Mouse (Mus musculus) fibroblast of lung, adult 2 months (primary cell): Measurements from ENCODE around the gene Cd48.
"Not testable (repeated sequence)": the region's sequence is repeated elsewhere in the genome, so short reads cannot be mapped to it uniquely, and the experiment has no call there.

Experiments
- DNase-seq: peaks from one replicate; pipeline ENCODE4 v3.0.0-alpha.2; 2011; ENCODE audit warnings: low read depth

The Cd48 gene

DNA sequence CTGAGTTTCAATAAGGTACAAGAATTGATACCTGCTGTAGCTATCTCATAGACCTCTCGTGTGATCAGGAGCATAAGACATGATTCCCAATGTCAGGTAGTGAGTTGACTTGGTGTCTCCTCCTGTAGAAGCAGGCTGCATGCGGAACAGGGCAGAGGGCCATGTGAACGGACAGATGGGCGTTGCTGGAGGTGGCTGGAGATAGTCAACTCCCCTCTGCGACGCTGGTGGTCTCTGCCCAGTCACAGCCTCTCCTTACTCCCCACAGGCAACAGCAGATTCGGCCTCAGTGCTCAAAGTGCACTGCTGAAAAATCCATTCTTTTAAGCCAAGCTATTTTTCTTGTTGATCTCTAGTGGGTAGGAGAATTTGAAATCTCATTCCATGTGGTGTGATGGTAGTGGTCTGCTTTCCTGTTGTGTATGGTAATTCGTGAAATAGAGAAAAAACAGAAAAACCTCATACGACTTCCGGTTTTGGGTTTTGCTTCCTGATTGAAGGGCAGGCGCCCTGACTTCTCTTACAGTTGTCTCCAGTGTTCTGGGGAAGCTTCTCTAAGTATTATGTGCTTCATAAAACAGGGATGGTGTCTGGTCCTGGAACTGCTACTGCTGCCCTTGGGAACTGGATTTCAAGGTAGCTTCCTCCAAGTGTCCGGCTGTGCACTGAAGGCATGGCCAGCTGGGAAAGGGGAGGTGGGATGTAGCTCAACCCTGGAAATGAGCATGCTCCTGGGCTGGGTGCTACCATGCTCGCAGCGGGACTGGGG, at the start of gene Cd48:
Gene Cd48 (plus strand): TSS at position 479 of the 769 bp plus-strand sequence.
- no peak for DNase-seq

GRCm38 (mm10) chr1:171635696-171636095, 46.1 kb upstream of the Cd48 start:
- DNase-seq: no peak

GRCm38 (mm10) chr1:171637101-171637500, 44.7 kb upstream of the Cd48 start:
- no peak for DNase-seq

DNA sequence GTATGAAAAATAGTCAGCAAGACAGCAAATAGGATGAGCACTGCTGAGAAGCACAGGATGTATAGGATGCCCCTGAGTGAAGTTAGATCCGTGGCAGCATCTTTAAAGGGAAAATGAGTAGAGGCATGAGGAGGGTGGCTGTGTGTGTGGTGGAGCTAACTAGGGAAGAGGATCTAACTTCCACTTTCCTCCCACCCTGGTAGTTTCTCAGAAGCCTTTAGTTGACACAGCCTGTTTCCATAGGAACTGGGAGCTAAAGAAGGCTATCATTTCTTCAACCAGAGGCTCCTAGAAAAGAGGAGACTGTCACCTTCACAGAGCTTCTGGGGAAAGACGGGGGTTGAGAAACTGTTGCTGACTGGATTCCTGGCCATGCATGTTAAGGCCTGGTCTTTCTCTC, 43.1 kb upstream of the Cd48 start:
- DNase-seq: no peak

GRCm38 (mm10) chr1:171640796-171641195, 41.0 kb upstream of the Cd48 start:
- DNase-seq: no peak

DNA sequence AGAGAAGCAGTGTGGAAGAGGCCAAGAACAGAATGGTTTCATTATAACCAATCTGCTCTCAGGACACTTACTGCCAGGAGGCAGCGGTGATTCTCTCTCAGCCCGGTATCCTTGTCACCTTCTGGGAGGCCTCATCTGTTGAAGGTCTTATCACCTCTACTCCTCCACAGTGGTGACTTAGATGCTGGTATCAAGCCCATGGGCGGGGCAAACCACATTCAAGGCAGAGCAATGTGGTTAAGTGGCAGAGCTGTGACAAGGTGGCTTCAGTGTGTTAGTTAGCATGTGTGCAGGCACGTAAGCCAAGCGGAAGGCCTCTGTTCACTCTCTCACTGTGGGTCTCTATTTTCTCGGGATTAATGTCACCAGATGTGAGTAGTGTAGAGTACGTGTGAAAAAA, 38.2 kb upstream of the Cd48 start:
- no peak for DNase-seq

DNA sequence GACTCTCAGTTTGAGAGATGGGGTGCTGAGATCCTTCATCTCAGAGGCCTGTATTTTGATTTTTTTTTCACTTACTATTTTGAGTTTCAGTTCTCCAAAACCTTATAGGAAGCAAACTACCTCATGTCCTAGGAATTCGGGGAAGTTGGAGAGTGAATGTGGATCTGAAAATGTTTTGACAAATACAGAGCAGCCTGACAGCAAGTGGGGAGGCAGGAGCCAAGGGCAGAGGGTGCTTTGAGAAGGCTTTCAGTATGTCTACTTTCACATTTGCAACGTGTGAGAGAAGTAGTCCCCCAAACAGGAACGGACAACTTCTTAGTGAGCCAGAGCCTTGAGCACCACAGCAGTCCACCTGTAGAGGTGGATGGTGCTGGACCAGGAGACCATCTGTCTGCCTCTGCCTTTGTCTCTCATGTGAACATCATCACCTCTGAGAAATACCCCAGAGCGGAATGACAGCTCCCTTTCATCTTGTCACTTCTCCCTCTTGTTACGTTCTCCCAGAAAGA, 35.3 kb upstream of the Cd48 start:
- DNase-seq: no peak

DNA sequence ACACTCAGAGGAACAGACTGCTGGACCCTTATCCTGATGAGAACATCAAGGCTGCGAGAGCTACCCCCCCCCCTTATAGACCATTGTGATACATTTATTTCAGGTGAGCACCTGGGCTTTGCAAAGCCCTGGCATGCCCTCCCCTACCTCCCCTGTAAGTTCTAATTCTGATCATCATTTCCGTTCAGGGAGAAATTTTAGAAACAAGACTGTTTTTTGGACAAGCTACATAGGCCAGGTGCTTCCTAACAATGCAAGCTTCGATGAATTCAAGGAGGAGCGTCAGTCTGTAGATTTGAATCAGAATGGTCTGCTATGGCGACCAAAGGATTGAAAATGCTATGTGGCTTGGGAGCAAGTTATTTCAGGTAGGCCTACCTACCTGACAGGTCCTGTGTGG, 34.1 kb upstream of the Cd48 start:
- no peak for DNase-seq

- DNase-seq: no peak
Observed at GRCm38 (mm10) chr1:171648840-171649239, 33.0 kb upstream of the Cd48 start.

DNA sequence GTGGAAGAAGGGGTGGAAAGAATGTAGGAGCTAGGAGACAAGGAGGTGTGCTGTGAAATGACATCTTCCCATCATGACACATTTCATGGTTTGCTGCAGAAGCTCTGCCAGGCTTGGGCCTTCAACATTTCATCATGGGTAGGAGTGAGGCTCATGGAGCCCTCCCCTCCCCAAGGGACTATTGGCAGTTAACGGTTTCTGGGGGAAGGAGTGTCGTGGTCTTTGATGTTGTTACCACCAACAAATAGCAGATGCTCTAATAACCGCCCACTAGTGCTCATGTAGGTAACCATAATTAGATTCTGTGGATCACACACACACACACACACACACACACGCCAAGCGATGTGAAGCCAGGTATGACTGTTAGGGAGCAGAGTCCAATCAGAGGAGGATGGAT, 29.1 kb upstream of the Cd48 start, which contains the start of gene Slamf7:
Gene Slamf7 (minus strand): TSS at position 302 of the 400 bp plus-strand sequence.
- DNase-seq: no peak

DNA sequence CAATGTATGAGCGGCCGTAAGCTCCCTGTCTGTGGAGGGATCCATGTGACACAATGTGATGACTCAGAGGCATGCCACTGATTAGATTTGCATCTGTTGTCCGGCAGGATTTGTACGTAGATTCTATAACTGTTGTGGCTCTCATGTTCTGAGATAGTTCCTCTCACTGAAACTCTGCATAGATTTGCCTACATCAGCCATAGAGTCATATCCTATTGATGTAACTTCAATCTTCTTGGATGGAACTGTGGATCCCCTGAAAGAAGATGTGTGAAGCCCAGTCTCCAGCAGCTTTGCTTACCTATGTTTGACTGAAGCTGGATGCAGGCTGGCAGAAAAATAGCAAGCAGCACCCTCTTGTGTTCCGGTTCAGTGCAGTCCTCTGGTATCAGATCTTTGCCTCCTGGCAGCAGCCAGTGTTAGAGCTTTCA, 23.2 kb upstream of the Cd48 start:
- DNase-seq: no peak

GRCm38 (mm10) chr1:171660423-171660822, 21.4 kb upstream of the Cd48 start:
- DNase-seq: no peak

- no peak for DNase-seq
Observed at GRCm38 (mm10) chr1:171661482-171661881, 20.3 kb upstream of the Cd48 start.

DNA sequence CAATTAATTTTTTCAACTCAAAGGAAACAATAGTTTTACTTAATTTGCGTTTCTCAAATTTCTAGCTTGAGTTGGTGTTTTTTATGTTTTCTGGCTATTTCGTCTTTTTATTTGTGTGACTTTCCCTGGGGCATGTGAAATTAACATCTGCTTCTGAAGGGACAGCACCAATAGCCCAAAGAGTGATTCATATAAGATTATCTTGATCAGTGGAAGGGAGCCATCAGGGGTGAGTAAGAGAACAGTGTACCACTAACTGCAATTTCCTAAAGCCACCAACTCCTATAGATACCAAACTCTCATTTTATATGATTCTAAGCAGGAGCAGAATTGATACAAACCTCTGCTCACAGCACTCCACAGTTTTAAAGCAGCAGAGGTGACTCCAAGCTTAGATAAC, 18.1 kb upstream of the Cd48 start:
- DNase-seq: no peak

DNA sequence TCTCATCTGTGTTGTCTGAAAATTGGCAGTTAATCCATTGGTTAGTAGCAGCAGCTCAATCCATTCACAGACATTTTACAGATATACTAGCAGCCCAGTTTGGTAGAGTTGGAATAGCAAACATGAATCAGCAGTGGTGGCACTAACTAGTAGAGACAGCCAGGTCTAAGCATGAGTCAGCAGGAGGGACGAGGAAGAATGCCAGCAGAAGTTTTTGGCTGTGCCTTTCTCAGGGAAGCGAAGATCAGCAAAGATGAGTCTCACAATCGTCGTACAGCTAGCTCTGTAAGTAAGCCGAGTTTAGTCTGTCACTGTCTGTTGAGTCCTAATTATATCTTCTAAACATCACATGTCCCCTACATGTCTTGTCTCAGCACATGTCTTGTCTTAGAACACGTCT, 15.5 kb upstream of the Cd48 start:
- no peak for DNase-seq

GRCm38 (mm10) chr1:171667160-171667559, 14.6 kb upstream of the Cd48 start:
- DNase-seq: no peak

DNA sequence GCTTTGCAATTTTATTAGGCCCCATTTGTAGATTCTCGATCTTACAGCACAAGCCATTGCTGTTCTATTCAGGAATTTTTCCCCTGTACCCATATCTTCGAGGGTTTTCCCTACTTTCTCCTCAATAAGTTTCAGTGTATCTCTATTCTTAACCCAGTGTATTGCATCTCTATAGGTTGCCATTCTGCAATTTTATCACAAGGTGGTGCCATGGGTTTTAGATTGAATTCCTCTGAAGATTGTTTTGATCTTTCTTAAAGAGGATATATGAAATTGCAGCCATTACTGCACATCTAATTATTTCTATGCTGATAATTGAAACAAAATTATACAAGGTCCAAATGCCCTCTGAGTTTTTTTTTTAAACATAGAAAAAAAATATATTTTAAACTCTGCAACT, 9.4 kb upstream of the Cd48 start:
- DNase-seq: not testable (repeated sequence)

DNA sequence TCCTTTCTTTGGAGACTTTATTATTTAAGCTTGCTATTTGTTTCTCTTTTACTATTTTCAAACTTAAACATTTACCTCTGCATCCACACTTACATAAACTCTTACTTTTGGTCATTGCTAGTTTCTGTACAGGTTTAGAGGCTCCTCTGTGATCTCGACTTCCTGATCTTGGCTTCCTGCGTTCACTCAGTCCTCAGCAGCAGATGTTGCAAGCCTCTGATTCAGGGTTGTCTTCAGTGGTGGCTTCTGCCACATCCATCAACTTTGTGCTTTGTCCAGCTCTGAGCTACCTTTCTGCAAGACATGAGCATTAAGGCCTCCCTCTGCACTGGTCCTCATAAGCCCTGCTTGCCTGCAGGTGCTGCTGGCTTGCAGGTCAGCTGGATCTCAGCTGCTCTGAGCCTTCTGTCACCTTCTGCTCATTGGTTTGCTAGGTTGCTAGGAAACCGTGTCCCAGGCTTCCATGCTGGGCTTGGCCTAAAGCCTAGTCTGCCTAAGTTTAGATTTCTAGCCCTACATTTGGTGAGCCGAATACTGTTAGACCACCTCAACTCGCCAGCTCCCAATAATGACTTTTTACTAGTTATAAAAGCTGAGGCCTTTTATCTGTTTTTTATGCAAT, 8.8 kb upstream of the Cd48 start:
- DNase-seq: no peak

DNA sequence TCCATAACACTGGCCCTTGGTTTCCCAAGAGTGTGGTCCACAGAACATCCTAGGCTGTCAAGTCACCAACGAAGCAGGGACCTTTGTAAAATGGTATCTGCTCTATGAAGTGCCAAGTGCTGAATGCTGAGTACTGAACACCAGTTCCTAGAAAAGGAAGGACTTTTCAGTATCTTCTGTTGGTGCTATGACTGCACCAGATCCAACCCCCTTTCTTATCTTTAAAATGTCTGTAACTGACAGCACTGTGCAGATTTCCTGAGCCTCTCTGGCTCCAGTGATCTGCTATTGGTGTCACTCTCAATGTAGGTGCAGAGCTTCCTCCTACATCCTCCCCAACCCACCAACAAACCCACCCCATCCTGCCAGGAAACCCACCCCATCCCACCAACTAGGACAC, 7.3 kb upstream of the Cd48 start:
- DNase-seq: no peak

GRCm38 (mm10) chr1:171677721-171678120, 4.1 kb upstream of the Cd48 start:
- DNase-seq: no peak

- DNase-seq: no peak
Observed at GRCm38 (mm10) chr1:171681009-171681408, 800 bp upstream of the Cd48 start.

- DNase-seq: no peak
Observed at GRCm38 (mm10) chr1:171684923-171685322, 3.1 kb downstream of the Cd48 start.

DNA sequence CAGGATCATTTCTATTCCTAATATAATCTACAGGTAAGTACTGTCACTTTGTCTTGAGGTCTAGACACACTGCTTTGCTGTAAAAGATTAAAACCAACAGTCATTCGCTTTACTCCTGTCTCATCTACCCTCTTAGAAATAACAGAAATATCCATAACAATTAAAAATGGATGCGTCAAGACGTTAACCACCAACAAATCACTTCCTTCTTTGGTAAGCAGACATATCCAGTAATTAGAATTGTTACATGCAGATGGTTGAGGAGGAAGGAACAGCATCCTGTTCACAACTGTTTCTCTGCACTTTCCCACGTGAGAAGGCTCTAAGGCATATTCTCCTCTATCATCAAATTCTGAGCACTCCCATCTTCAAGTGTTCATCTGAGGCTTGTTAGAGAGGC, 5.5 kb downstream of the Cd48 start:
- DNase-seq: no peak

GRCm38 (mm10) chr1:171693918-171694317, 12.1 kb downstream of the Cd48 start:
- DNase-seq: no peak
